Mouse (Mus musculus) erythroblast, embryonic 14.5 days (primary cell): ENCODE data around the gene Prkn. TPM values are rescaled to one million over a fixed set of nuclear protein-coding genes. Genes with fewer than 3 reads are reported as not detected.

ENCODE experiments used
- H3K27me3 ChIP-seq: 2 replicates; pipeline ENCODE4 v1.6.1; 2012; ENCODE audit warnings: inconsistent platforms; ENCODE audit not compliant: control insufficient read depth
- H3K36me3 ChIP-seq: 2 replicates; pipeline ENCODE4 v1.6.1; 2012; ENCODE audit warnings: mild to moderate bottlenecking, inconsistent platforms; ENCODE audit not compliant: control insufficient read depth
- H3K4me1 ChIP-seq: 2 replicates; pipeline ENCODE4 v1.6.1; 2012; ENCODE audit warnings: inconsistent platforms; ENCODE audit not compliant: control insufficient read depth
- H3K4me3 ChIP-seq: replicated peaks from 2 replicates; pipeline ENCODE3; 2012; ENCODE audit warnings: moderate library complexity, mild to moderate bottlenecking, inconsistent platforms
- H3K9me3 ChIP-seq: 2 replicates; pipeline ENCODE4 v1.6.1; 2012; ENCODE audit warnings: low read length, inconsistent platforms, mixed read lengths; ENCODE audit not compliant: control insufficient read depth
- GATA1 ChIP-seq: IDR thresholded peaks from 2 replicates; pipeline ENCODE4 v1.6.1; 2012; ENCODE audit warnings: low read length, inconsistent platforms, mixed read lengths
- TAL1 ChIP-seq: IDR thresholded peaks from 3 replicates; pipeline ENCODE4 v1.6.1; 2012; ENCODE audit warnings: low read length, inconsistent platforms, mixed read lengths
- polyA plus RNA-seq: library from polyadenylated mRNA; stranded (reverse); fragments of >175 nt; gene quantifications from 2 replicates; pipeline ENCODE4 v1.2.3, GENCODE M21; 2012

The Prkn gene
- polyA plus RNA-seq, 1 experiment: not detected

GRCm38 (mm10) chr17:11639786-11640185 is 799.6 kb downstream of the Prkn start:
- H3K27me3 ChIP-seq: no peaks in the 10 kb centered on the region
- TF ChIP-seq GATA1 (no peak), TAL1 (no peak)
- no peaks in the 10 kb centered on the region for H3K9me3 ChIP-seq

GRCm38 (mm10) chr17:11642328-11642727 is 802.1 kb downstream of the Prkn start:
- TF ChIP-seq TAL1 (no peak), GATA1 (no peak)

More at GRCm38 (mm10) chr17:11639786-11640185, 799.6 kb downstream of the Prkn start:
- H3K36me3 ChIP-seq: no peaks in the 10 kb centered on the region
- no peak overlapping the region for H3K4me3 ChIP-seq
- no peaks in the 10 kb centered on the region for H3K4me1 ChIP-seq

GRCm38 (mm10) chr17:11644016-11644415 is 803.8 kb downstream of the Prkn start:
- TF ChIP-seq GATA1: no peak
- Histone ChIP-seq H3K36me3 (no peaks in the 10 kb centered on the region), H3K9me3 (no peaks in the 10 kb centered on the region)

More at GRCm38 (mm10) chr17:11642328-11642727, 802.1 kb downstream of the Prkn start:
- no peak overlapping the region for H3K4me3 ChIP-seq
- no peaks in the 10 kb centered on the region for H3K4me1 ChIP-seq
- H3K36me3 ChIP-seq: no peaks in the 10 kb centered on the region
- H3K9me3 ChIP-seq: no peaks in the 10 kb centered on the region
- no peaks in the 10 kb centered on the region for H3K27me3 ChIP-seq

GRCm38 (mm10) chr17:11644873-11645464 is 804.8 kb downstream of the Prkn start:
- Histone ChIP-seq H3K4me3 (no peak overlapping the region), H3K36me3 (no peaks in the 10 kb centered on the region), H3K27me3 (no peaks in the 10 kb centered on the region), H3K9me3 (no peaks in the 10 kb centered on the region), H3K4me1 (no peaks in the 10 kb centered on the region)
- TF ChIP-seq GATA1: no peak
- TF ChIP-seq TAL1: no peak

More at GRCm38 (mm10) chr17:11644016-11644415, 803.8 kb downstream of the Prkn start:
- Histone ChIP-seq H3K4me1 (no peaks in the 10 kb centered on the region), H3K27me3 (no peaks in the 10 kb centered on the region), H3K4me3 (no peak overlapping the region)

- H3K36me3 ChIP-seq: no peaks in the 10 kb centered on the region
- H3K9me3 ChIP-seq: no peaks in the 10 kb centered on the region
- no peak for TF ChIP-seq TAL1
- TF ChIP-seq GATA1: no peak
- H3K27me3 ChIP-seq: no peaks in the 10 kb centered on the region
- no peak overlapping the region for H3K4me3 ChIP-seq
- H3K4me1 ChIP-seq: no peaks in the 10 kb centered on the region
Observed at GRCm38 (mm10) chr17:11656397-11656796, 816.2 kb downstream of the Prkn start.

- Histone ChIP-seq H3K27me3 (no peaks in the 10 kb centered on the region), H3K9me3 (no peaks in the 10 kb centered on the region), H3K36me3 (no peaks in the 10 kb centered on the region), H3K4me1 (no peaks in the 10 kb centered on the region), H3K4me3 (no peak overlapping the region)
- no peak for TF ChIP-seq GATA1
- TF ChIP-seq TAL1: no peak
Observed at GRCm38 (mm10) chr17:11656878-11657277, 816.7 kb downstream of the Prkn start.

GRCm38 (mm10) chr17:11661898-11662297 is 821.7 kb downstream of the Prkn start:
- Histone ChIP-seq H3K9me3 (no peaks in the 10 kb centered on the region), H3K4me3 (no peak overlapping the region), H3K36me3 (no peaks in the 10 kb centered on the region), H3K27me3 (no peaks in the 10 kb centered on the region), H3K4me1 (no peaks in the 10 kb centered on the region)
- no peak for TF ChIP-seq GATA1
- no peak for TF ChIP-seq TAL1

GRCm38 (mm10) chr17:11663437-11663836 is 823.3 kb downstream of the Prkn start:
- Histone ChIP-seq H3K4me3 (no peak overlapping the region), H3K36me3 (no peaks in the 10 kb centered on the region), H3K4me1 (no peaks in the 10 kb centered on the region), H3K27me3 (no peaks in the 10 kb centered on the region), H3K9me3 (no peaks in the 10 kb centered on the region)
- TF ChIP-seq GATA1 (no peak), TAL1 (no peak)

- Histone ChIP-seq H3K9me3 (no peaks in the 10 kb centered on the region), H3K36me3 (no peaks in the 10 kb centered on the region), H3K27me3 (no peaks in the 10 kb centered on the region), H3K4me1 (no peaks in the 10 kb centered on the region), H3K4me3 (no peak overlapping the region)
- TF ChIP-seq TAL1: no peak
- no peak for TF ChIP-seq GATA1
Observed at GRCm38 (mm10) chr17:11664610-11665345, 824.6 kb downstream of the Prkn start.
